In the genomic region with DNA sequence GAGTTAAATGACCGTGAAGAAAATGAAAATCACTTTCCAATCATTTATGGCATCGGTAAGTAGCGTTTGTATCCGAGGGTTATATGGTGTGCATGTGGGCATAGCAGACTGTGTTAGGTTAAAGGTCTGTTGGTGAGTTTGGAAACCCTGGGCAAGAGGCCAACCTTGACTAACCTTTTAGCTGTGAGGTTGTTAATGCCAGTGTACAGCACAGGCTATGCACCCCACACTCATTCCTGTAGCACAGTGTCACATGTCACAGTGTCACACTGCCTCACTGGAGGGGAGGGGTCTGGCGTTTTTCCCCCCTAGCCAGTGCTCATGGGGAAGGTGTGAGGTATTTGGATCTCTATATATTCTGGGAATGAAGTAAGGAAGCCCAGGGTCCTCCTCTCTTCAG, we compare ENCODE assay signal across 14 mouse cellular contexts. TPM values are rescaled to one million over a fixed set of nuclear protein-coding genes. Genes with fewer than 3 reads are reported as not detected.
DNase-seq lines count a peak whose midpoint lies in the region; ATAC-seq lines count a peak whose summit lies in the region.
"Had no signal": no experiment of that assay in that cellular context is flagged by ENCODE, and none has a peak within 500 bp of the region (broad histone marks: within the 10 kb centered on the region; RNA-seq: fewer than 3 reads in every experiment).

No protein-coding gene starts in this region.

- DNase-seq in adrenal gland, postnatal 10 days: peak; percentile 47
- no peak for DNase-seq in adrenal gland, postnatal 25 days
- DNase-seq in kidney, adult 18-20 months: peak; percentile 28
- DNase-seq in urinary bladder, adult 2 months (ENCODE audit: low spot score): peak; percentile 9
- no peak for DNase-seq in urinary bladder, postnatal 36 days (ENCODE audit: low spot score in 2 of 2)
- DNase-seq in gastrocnemius, postnatal 25 days: no peak
- DNase-seq in right cerebral cortex, adult 2 months (ENCODE audit: low spot score in 2 of 2): no peak
- DNase-seq: cerebellum, adult 8-10 months; heart, adult 18-20 months; thymus, adult 18-20 months had no signal

- 80% methylated on average over 5 of the region's 5 CpGs for WGBS in kidney, embryonic 16.5 days

- ATAC-seq in kidney, embryonic 16.5 days (ENCODE audit: low FRiP score, low TSS enrichment): no peak
- ATAC-seq: Patski had no signal

- no peaks in the 10 kb centered on the region for H3K27me3 ChIP-seq in kidney, embryonic 16.5 days (ENCODE audit: insufficient read depth, low read length)
- H3K27me3 ChIP-seq: heart, embryonic 15.5 days; limb, embryonic 15.5 days; Patski had no signal

- peaks cover 86% of the 10 kb centered on the region for H3K36me3 ChIP-seq in kidney, embryonic 16.5 days (ENCODE audit: insufficient read depth, low read length)

- no peak overlapping the region for H3K4me3 ChIP-seq in kidney, embryonic 16.5 days (ENCODE audit: low read length)
- H3K4me3 ChIP-seq: heart, embryonic 15.5 days; limb, embryonic 15.5 days had no signal

- H3K4me1 ChIP-seq in kidney, embryonic 16.5 days (ENCODE audit: insufficient read depth, low read length): no peaks in the 10 kb centered on the region
- H3K4me1 ChIP-seq: limb, embryonic 15.5 days had no signal

- no peaks in the 10 kb centered on the region for H3K9me3 ChIP-seq in kidney, embryonic 16.5 days (ENCODE audit: low read length)
- H3K9me3 ChIP-seq: heart, embryonic 15.5 days; limb, embryonic 15.5 days had no signal

- H3K4me2 ChIP-seq in kidney, embryonic 16.5 days (replicated peaks; ENCODE audit: low read depth, low read length): no peak overlapping the region
- H3K4me2 ChIP-seq: heart, embryonic 15.5 days; limb, embryonic 15.5 days had no signal

- H3K27ac ChIP-seq in kidney, embryonic 16.5 days (ENCODE audit: low read length): no peak overlapping the region
- H3K27ac ChIP-seq: heart, embryonic 15.5 days; limb, embryonic 15.5 days had no signal

- H3K9ac ChIP-seq in kidney, embryonic 16.5 days (replicated peaks; ENCODE audit: low read length): no peak overlapping the region
- H3K9ac ChIP-seq: heart, embryonic 15.5 days; limb, embryonic 15.5 days had no signal

RNA-seq across cellular contexts. Expression of a gene that starts 13.0 kb away (rescaled TPM):
- total RNA-seq in adrenal gland, postnatal 10 days (2021): 10 to 100 TPM; 69.2 to 82.8 TPM
- 49.6 TPM in 2 replicates for total RNA-seq in adrenal gland, postnatal 25 days (2021)
- polyA plus RNA-seq in kidney, embryonic 16.5 days (2015; fragmentation: Nextera tagmentation; extraction: Ambion mirVana): 157 and 159 TPM in 2 replicates
- 98.6 and 103 TPM in 2 replicates for polyA plus RNA-seq in urinary bladder, adult 2 months (2012; rRNA removed)
- 10 to 100 TPM; 34.1 to 37.5 TPM for total RNA-seq in gastrocnemius, postnatal 25 days (2021)

RNA-seq across cellular contexts. Expression of a gene that starts 51.1 kb away (rescaled TPM):
- 10 to 100 TPM; 37.6 to 38.0 TPM for total RNA-seq in adrenal gland, postnatal 10 days (2021)
- 48.6 and 50.0 TPM in 2 replicates for total RNA-seq in adrenal gland, postnatal 25 days (2021)
- 63.8 and 69.8 TPM in 2 replicates for polyA plus RNA-seq in kidney, embryonic 16.5 days (2015; fragmentation: Nextera tagmentation; extraction: Ambion mirVana)
- polyA plus RNA-seq in urinary bladder, adult 2 months (2012; rRNA removed): 21.9 and 24.7 TPM in 2 replicates
- total RNA-seq in gastrocnemius, postnatal 25 days (2021): 10 to 100 TPM; 29.9 to 30.2 TPM

Comparison
In these comparisons a context has a peak if more than half of its experiments do, and no peak if none do; other contexts are left out.
1. DNase-seq: peak in adrenal gland, postnatal 10 days (single experiment), kidney, adult 18-20 months (single experiment) and urinary bladder, adult 2 months (single experiment); none in adrenal gland, postnatal 25 days (single experiment), urinary bladder, postnatal 36 days (0 of 2), gastrocnemius, postnatal 25 days (single experiment) and right cerebral cortex, adult 2 months (0 of 2).